Mouse (Mus musculus): ENCODE data around the gene Fgf11.

The Fgf11 gene

DNA sequence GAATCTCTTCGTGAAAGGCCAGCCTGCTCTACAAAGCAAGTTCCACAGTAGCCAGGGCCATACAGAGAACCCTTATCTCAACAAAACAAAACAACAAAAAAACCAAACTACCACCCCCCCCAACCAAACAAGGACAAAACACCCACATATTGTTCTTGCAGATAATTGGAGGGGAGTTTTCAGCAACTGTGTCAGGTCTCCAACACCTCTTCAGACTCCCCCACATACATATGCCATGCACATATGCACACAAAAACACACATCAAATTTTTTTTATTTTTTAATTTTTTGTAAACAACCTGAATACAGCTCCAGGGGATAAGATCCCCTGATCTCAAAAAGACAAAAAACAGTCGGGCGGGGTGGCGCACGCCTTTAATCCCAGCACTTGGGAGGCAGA lies 47.4 kb downstream of the Fgf11 start:
- no peak for DNase-seq (ENCODE audit: low spot score)

GRCm38 (mm10) chr11:69752686-69753085 lies 49.0 kb downstream of the Fgf11 start:
- no peak for DNase-seq (ENCODE audit: low spot score)

GRCm38 (mm10) chr11:69751635-69752034 lies 50.0 kb downstream of the Fgf11 start:
- DNase-seq (ENCODE audit: low spot score), result no peak
